Mouse (Mus musculus) frontal cortex, postnatal 36 days (tissue): ENCODE measurements at regions not wholly inside any gene's neighbourhood (a gene's known extent, or its start where the extent isn't known, plus 50 kb on each side); places are given as distances from the start of the nearest gene placed in this dataset.

Source experiments
- DNase-seq, 2 experiments: peaks; one replicate each; pipeline ENCODE4 v3.0.0; 2022; ENCODE audit warnings: low spot score in 2 of 2

DNA sequence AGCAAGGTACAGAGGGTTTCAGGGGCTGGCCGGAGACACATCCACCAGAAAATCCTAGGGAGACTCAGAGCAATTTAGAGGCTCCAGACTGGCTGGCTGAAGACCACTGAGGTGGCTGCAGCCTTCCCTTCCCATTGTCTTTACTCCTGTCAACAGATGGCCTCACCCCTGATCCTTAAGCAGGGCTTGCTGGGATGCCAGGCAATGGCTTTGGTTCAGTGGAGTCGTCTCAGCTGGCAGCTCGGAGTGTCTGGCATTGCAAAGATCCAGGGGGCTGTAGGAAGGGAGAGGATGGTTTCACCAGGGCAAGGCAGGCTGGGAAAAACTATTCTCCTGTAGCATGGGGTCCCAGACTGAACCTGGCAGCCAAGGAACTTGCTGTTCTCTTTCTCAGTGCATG, 395.8 kb downstream of the Tshz3 start:
- DNase-seq = no peak

DNA sequence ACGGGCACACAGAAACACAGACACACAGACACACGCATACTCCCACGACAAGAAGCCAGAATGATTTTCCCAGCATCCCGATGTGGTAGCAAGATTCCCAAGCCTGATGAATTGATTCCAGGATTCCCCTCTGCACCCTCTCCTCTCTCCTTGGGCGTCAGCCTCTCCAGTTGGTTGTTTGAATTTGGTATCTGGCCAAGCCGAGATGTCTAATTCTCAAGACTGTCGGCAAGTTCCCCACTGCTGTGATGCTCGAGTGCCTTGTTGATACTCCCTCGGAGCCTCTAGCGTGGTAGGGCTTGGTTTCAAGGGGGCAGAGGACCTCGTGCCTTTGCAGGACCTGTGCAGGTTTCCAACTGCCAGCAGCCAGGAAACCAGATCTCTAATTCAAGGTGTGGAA, 397.9 kb downstream of the Tshz3 start:
- peak in 1 of 2 experiments; percentile 43 for DNase-seq

DNA sequence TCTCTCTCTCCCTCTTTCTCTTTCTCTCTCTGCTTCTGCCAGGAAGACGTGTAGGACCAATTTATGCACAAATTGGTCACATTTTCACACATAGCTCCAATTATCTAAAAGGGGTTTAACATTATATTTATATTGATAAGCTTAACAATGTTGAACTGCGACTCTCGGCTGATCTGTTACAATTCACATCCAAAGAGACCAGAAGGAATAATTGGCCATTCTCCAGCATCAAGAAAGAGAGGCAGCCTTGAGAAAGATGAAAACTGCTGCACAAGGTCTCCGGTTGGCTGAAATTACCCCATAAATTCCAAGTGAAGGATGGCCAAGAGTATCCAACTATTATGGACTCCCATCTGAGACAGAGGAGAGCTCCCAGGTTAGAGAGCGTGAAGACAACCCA, 398.4 kb downstream of the Tshz3 start:
- no peak for DNase-seq

DNA sequence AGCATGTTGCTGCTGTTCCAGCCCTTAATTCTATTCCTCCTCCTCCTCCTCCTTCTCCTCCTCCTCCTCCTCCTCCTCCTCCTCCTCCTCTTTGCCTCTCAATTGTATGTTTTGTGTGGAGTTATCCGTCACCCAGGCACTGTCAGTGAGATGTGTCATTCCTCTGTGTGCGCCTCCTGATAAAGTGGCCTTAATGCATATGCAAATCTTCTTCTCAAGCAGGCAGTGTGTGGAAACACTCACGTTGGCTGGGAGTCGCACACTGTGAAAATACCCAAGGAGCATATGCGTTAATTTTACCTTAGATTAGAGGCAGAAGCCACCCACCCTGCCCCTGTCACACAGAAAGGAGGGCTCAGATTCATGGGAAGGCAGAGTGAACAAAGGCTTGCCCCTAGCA, 401.0 kb downstream of the Tshz3 start:
- DNase-seq = no peak

DNA sequence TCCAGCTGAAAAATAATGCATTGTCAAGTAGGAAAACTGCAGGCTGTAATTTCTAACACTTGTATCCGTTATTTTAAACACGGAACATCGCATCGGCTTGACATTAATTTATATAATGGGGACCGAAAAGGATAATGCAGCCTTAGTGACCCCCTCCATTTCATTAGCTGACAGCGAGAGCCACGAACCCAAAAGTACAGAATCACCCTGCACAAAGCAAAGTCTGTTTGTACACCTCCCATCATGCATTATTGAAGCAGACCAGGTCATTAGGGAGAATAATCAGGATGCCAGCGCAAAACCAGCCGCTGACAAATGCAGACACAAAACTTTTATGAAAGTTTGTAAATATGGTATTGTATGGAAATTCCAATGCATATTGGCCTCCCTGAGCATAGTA, 406.8 kb downstream of the Tshz3 start:
- no peak for DNase-seq

DNA sequence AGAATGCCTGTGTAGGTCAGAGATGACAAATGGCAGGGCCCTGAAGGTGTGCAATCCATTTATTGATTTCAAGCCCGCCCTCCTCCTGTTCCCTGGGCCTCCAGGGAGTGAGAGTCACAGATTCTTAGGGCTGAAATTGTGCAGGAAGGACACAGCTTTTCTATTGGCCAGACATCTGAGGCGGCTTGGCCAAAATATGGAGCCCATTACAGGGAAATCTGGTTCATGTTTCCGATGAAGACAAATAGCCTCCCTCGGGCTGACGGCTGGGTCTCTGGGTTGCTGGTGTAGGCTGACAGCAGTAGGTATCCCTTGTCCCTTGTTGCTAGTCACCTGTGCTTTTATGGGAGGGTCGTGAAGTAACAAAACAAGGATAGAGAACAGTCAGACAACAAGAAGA, 413.2 kb downstream of the Tshz3 start:
- DNase-seq = no peak

DNA sequence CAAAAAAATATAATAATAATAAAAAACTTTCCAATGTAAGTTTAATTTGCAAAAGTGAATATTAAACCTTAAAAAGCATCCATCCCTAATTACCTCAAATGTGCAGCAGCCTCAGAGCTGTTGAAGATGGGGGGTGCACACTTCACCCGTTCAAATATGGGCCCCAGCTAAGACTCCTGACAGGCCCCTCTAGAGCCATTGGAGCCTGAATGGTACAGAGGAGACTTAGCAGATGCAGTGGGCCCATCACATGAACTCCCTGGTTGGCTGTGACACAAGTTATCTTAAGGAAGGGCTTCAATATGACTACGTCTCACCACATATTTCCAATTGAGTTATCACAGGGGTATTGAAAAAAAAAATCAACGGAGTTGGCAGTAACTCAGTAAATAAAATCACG, 422.9 kb downstream of the Tshz3 start:
- DNase-seq = no peak

DNA sequence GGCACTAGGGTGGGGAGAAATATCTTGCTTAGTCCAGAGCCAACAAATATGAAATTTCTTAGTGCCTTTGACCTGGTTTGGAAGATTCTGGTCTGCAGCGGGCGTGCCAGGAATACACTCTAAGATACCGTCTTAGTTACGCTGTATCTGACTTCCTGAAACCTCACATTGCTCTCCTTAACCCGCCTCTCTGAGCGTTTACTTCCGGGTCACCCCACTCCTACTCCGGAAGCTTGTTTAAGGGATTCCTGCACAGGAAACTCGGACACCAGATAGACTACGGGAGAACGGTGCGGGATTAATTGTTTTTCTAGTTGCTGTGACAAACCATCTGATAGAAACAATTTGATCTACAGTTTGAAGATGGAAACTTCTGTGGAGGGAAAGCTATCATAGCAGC, 442.3 kb downstream of the Tshz3 start:
- DNase-seq = no peak

DNA sequence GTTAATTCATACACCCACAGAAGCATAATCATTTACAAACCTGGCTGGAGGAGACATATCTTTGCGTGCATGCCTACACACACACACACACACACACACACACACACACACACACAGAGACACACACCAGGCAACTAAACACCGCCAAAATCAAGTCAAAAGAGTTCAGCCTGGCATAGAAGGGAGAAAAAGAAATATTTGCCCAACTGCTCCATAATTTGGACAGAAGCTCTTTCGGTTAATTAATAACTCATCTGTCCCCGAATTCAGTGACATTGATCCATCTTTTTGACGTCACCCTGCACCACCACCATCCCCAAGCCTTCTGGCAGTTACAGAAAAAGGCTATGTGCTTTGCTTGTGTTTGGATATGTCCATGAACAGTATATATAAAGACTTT, 444.9 kb downstream of the Tshz3 start:
- no peak for DNase-seq

DNA sequence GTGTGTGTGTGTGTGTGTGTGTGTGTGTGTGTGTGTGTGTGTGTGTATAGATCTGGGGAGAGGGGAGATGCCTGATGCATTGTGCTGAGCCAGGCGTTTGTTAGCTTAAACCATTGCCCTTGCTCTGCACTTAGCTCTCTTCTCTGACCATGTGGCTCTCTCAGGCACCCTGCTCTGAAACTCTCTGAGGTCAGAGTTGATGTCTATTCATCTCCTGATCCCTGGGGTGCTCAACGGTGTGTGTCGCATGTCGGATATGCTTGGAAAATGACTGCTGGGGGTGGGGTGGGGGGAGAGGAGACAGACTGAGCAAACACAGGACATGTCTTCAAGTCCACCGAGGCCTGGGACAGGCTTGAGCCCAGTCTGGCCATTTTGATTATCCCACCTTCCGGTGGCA, 446.4 kb downstream of the Tshz3 start:
- no peak for DNase-seq

DNA sequence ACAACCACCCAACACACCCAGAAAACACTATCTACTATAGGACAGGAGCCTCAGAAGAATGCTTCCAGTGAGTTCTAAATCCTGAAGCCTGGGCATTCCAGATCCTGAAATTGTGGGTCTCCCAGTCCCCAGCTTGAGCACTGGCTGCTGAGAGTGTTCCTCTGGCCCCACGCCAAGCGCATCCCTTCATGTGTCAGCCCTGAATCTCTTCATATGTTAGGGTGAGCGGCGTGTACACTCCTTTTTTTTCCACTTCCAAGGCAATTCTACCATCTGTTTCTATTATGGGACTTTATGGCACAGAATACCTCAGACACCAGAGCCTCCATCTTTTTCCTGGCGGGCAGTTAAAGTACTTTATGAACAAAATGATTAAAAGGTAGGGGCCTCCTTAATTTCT, 451.8 kb downstream of the Tshz3 start:
- DNase-seq = peak in 1 of 2 experiments; percentile 8

DNA sequence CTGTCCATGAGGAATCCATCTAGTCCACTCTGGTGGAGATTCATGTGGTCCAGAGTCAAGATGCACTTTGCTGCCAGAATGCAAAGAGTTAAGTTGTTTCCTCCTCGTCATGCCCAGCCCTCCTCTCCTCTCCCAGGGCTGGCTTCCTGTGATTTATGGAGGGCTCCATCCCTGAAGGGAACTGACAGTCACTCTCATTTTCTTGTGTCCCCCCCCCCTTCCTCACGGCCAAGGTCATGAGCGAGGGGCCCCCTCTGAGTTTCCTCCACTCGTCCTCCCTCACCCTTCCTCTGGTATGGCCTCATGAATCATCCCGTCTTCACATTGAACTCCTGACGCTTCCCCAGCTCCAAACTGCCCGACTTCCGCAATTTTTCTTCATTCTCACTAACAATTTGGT, 461.9 kb downstream of the Tshz3 start:
- DNase-seq = no peak

DNA sequence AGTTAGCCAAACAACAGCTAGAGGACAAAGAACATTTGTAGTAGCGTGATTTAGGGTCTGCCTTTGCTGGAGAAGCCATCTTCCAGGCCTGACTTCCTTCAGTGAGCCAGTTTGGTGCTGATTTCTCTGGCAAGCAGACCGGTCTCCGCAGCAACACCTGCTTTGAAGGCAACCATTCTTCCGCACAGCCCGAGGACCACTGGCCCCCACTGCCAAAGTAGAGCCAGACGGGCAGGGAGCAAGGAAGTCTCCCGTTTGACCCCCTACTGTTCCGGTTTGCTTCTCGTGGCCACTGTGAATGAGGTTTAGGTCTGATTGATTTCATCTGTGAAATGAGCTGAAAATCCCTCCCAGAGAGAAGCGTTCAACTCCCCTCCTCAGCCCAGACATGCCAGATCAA, 471.0 kb downstream of the Tshz3 start:
- DNase-seq = no peak

DNA sequence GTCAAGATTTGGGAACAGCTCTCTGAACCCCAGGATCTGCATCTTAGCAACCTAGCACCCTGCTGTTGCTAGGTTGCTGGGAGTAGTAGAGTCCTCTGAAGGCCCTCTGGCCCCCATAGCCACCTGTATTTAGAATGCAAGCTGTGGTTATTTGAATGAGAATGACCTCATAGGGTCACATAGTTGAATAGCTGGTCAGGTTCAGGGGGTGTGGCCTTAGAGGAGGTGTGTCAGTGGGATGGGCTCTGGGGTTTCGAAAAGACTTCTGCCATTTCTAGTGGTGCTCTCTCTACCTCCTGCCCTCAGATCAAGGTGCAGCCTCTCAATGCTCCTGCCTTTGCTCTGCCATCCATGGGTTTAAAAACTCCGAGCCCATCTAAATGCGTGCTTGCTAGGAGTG, 477.8 kb downstream of the Tshz3 start:
- DNase-seq = no peak

DNA sequence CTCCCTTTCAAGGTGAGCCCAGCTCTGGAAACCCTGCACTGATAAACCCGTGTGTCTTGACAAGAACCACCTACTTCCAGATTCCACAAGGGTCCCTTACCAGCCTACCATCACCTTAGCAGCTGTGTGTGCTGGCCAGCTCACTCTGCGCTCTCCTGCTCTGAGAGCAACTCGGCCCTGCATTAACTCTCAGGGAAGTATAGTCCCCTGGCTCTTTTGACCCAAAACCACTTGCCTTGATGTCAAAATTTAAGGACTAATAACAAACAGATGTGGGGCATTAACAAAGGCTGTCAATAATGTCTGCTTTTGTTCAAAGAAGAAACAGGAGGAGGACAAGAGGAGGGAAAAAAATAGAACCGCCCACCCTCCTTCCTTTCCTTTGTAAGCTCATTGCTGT, 480.3 kb downstream of the Tshz3 start:
- peak in 1 of 2 experiments; percentile 3 for DNase-seq

DNA sequence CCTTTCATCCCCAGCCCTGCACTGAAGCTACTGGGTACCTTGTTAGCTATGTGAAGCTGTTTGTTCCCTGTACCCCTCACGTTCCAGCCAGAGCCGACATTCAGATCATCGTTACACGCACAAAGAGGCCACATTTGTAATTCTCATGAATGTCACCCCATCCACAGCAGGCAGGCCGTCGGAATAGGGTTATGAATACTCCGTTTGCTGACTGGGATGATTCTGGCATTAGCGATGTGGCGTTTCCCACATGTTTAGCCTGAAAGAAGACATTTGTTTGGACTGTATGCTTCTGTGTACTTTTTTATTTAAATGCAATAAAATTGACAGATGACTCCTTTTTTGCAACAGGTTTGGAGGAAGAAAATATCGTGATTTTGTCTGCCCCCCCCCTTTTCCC, 482.0 kb downstream of the Tshz3 start:
- no peak for DNase-seq

DNA sequence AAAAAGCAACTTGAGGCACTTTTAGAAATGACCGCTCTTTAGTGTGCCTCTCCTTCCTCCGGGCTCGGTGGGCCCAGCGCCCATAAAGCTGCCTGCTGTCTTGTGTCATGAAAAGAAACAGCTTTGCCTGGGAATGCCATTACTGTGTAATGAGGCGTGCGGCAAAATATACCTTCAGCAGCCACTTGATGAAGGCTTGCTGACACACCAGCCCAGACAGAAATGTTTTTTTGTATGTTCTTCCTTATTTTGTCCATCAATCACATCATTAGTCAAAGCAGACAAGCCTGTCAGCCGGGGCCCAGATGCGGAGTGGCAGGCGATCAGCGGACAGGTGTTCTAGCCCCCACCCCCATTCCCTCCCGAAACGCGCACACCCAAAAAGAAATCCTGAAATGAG, 482.5 kb downstream of the Tshz3 start:
- DNase-seq = no peak

DNA sequence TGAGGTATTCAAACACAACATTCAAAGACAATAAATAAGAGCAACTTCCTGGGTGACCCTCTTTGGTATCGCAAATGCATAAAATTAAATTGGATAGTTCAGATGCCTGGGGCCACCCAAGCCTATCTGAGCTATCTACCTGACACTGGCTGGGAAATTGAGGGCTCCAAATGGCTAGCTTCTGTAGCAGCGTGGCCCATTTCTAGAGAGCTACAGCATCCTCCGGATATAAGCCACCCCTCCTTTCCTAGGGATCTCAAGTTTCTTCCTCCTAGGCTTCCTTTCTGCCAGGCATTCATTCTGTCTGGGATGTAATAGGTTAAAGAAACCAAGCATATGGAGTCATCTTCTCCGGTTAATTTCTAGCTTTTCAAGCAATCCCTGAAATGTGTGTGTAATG, 483.2 kb downstream of the Tshz3 start:
- DNase-seq = no peak

DNA sequence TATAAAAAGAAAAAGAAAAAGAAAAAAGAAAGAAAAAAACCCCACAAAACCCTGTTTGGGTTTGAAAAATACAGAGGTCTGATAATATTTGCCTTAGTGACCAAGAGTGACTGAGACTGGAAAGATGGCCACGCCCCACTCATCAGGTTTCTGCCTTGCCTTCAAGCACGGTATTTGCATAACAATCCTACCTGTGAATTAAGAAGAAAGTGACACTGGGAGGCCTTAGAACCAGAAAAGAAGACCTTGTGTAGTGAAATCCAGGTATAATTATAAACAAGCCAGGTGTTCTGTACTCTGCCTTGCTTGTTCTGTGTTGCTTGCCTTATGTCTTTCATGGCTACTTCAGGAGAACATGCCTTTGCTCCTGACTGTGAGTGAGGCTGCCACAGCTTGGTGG, 494.6 kb downstream of the Tshz3 start:
- DNase-seq = no peak

DNA sequence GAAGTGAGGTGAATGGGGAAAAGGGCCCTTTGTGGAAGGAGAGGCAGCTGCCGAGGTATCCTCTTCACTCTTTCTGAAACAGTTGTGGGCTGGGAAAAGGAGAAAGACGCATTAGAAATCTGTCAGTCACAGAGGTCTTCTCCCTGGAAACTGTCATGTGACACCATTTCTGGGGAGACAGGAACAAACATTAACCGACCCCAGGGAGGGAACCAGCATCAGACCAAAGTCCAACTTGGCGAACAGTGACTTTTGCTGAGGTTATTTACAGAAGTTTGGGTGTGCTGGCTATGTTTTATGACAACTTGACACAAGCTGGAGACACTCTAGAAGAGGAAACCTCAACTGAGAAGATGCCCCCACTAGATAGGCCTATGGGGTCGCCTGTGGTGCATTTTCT, 506.9 kb downstream of the Tshz3 start:
- no peak for DNase-seq

DNA sequence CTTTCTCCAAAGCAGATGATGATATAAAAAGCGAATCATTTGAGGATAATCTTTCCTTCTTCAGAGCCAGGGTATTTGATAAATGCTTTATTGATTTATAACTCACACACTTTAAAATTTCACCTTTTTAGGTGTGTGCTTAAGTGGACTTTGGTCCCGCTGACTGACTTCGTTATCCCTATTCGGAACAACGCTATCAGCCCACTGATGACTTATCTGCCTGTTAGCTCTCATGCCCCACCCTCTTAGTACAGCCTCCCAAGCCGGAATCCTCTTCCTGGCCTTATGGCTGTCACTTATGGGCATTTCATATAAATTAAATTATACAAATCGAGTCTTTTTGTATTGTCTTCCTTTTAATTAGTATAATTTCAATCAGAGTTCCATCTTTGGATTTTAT, 510.4 kb downstream of the Tshz3 start:
- DNase-seq = no peak

DNA sequence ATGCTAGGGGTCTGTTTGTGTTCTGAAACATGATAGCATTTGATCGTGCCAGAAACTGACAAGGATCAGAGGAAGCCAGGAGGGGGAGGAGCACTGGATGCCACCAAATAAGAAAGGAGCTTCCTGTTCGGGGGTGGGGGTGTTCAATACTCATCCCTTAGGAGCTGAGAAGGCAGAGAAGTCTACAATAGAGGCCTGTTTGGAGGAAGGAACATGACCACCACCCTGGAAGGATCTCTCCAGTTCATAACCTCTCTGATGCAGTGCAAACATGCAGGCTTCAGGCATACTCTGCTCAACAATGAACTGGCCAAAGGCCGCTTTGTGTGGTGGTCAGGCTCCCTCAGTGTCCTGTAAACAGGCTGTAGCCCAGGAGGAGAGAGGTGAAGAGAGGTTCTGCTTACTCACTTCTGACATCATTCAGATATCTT, 515.8 kb downstream of the Tshz3 start:
- no peak for DNase-seq

DNA sequence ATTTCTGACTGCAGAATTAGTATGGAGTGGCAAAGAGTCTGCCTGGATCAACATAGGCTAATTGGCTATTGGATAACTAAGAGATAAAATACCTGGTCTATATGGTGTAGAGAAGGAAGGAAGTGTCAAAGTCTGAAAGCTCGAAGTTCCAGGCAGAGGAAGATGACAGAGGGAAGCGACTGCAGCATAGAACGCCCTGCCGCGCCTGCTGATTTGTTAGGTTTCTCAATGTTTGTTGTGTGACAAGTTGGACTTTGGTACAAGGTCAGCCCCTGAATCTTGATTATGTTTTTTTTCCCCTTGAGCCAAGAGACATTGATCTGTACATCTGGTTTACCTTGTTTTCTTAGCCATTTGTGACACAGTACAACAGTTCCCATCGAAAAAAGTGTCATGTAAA, 517.6 kb downstream of the Tshz3 start:
- DNase-seq = no peak

DNA sequence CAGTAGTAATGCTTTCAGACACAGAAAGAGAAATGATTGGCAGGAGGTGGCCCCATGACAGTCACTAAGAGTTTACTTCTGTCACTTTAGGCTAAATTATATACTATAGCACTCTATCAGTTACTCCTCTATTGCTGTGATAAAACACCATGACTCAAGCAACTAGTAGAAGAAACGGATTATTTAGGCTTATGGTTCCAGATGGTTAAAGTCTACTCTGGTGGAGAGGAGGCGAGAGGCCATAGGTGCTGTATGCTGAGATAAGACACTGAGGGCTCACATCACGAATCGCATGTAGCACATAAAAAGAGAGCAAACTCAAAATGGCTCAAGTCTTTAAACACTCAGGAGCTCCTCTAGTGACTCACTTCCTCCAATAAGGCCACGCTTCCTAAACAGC, 522.6 kb downstream of the Tshz3 start:
- no peak for DNase-seq

DNA sequence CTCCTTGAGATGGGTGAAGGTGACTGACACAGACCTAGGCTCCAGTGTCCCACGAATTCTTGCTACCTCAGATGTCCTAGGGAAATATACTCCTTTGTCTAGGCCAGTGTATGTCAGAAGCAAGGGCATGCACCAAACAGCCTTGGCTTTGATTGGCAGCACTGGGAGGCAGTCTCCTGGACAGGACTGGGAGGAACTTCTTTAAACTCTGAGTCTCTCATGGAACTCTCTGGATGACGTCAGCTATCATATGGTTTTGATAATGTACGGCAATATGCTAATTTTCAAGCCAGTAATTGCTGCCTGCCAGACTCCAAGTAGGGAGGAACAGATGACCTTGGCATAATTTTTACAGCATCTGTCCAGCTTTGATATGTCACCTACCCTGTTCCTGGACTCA, 528.5 kb downstream of the Tshz3 start:
- DNase-seq = no peak
